Mouse (Mus musculus): ENCODE measurements around the gene Vgll4.

GRCm38 (mm10) chr6:114931212-114932115, 38.3 kb downstream of the Vgll4 start:
- TF ChIP-seq POLR2A (IDR thresholded peaks at IDR 0.05; ENCODE audit: extremely low read depth, insufficient read depth, low read length) (no peak), CTCF (IDR thresholded peaks at IDR 0.05; ENCODE audit: extremely low read depth, insufficient read depth, low read length) (no peak)

All from cortical plate, adult 2 months (tissue).